Mouse (Mus musculus) liver, embryonic 14.5 days (tissue): Measurements from ENCODE around the gene Gm10271. TPM values are rescaled to one million over a fixed set of nuclear protein-coding genes. Genes with fewer than 3 reads are reported as not detected.

Experiments
- ATAC-seq: fragments of 200-750 bp; cut with Nextera tagmentation; 2 replicates; pipeline ENCODE4 v1.8.0; 2017; ENCODE audit warnings: moderate number of reproducible peaks, mild to moderate bottlenecking, moderate library complexity; ENCODE audit not compliant: insufficient read depth
- DNase-seq, 3 experiments: peaks; one replicate each; pipeline ENCODE4 v3.0.0-alpha.2; 2012 to 2013; ENCODE audit warnings: low read depth in 3 of 3, low spot score in 3 of 3
- H3K27ac ChIP-seq: fragments of 300-500 bp; sonication (generic); 2 replicates; pipeline ENCODE4 v1.5.1; 2014; ENCODE audit warnings: moderate library complexity, mild to moderate bottlenecking, control low read depth, inconsistent platforms
- H3K27me3 ChIP-seq: fragments of 300-500 bp; sonication (generic); 2 replicates; pipeline ENCODE4 v1.6.1; 2014; ENCODE audit warnings: mild to moderate bottlenecking, low read length, moderate library complexity; ENCODE audit not compliant: control insufficient read depth, insufficient read depth
- H3K36me3 ChIP-seq: fragments of 300-500 bp; sonication (generic); replicated peaks from 2 replicates; pipeline ENCODE4 v1.6.1; 2014; ENCODE audit warnings: low read depth; ENCODE audit not compliant: control insufficient read depth, insufficient read depth
- H3K4me1 ChIP-seq, 2 experiments: fragments of 200-500 bp in 1 of 2; fragments of 300-500 bp in 1 of 2; sonication (generic) in 1 of 2; replicated peaks; 2 replicates each; pipeline ENCODE4 v1.6.1; 2012 to 2014; ENCODE audit warnings: antibody characterized with exemption in 1 of 2, inconsistent platforms in 1 of 2, low read length in 1 of 2; ENCODE audit not compliant: control insufficient read depth in 2 of 2, insufficient read depth in 2 of 2
- H3K4me2 ChIP-seq: fragments of 300-500 bp; sonication (generic); 2 replicates; pipeline ENCODE4 v1.6.1; 2014; ENCODE audit warnings: low read depth, mild to moderate bottlenecking, control low read depth, moderate library complexity
- H3K4me3 ChIP-seq, 2 experiments: fragments of 200-500 bp in 1 of 2; fragments of 300-500 bp in 1 of 2; sonication (generic) in 1 of 2; 2 replicates each; pipeline ENCODE4 v1.5.1; 2012 to 2014; ENCODE audit warnings: low read depth in 2 of 2, low read length in 2 of 2, mild to moderate bottlenecking in 2 of 2, control low read depth in 1 of 2, inconsistent platforms in 1 of 2, moderate library complexity in 1 of 2; ENCODE audit not compliant: insufficient read depth in 1 of 2
- H3K9ac ChIP-seq: fragments of 300-500 bp; sonication (generic); replicated peaks from 2 replicates; pipeline ENCODE4 v1.6.1; 2014; ENCODE audit warnings: mild to moderate bottlenecking, control low read depth, moderate library complexity
- H3K9me3 ChIP-seq: fragments of 300-500 bp; sonication (generic); 2 replicates; pipeline ENCODE4 v1.6.1; 2016; ENCODE audit warnings: low read length, mixed read lengths; ENCODE audit not compliant: control insufficient read depth
- CTCF ChIP-seq: IDR thresholded peaks from 2 replicates; pipeline ENCODE4 v1.5.1; 2016; ENCODE audit warnings: antibody characterized with exemption, low read depth, control low read depth
- EP300 ChIP-seq: IDR thresholded peaks from 2 replicates; pipeline ENCODE4 v1.6.1; 2016; ENCODE audit warnings: antibody characterized with exemption, low read depth
- WGBS: fragments of 180-500 bp; shearing (Covaris S2); extraction: QIAGEN DNeasy Blood & Tissue Kit; methylation state at CpG from one replicate; pipeline ENCODE4 v1.1.7; 2014; ENCODE audit not compliant: insufficient replicate concordance; 5-methylcytosine and 5-hydroxymethylcytosine counted together
- polyA plus RNA-seq, 2 experiments: library from polyadenylated mRNA; depleted of rRNA in 1 of 2; stranded (reverse) in 1 of 2; unstranded in 1 of 2; fragments of >200 nt; fragmentation: Nextera tagmentation in 1 of 2; extraction: Ambion mirVana in 1 of 2; gene quantifications; 2 replicates each; pipeline versions ENCODE4 v1.2.1 to v1.2.3; 2012 to 2014

Gene Gm10271
- polyA plus RNA-seq, 2 experiments: not detected

GRCm38 (mm10) chr10:117011047-117011446, 38.6 kb upstream of the Gm10271 start:
- Histone ChIP-seq H3K4me1 (no peaks in the 10 kb centered on the region), H3K9ac (no peak overlapping the region), H3K27ac (no peak overlapping the region), H3K4me3 (no peak overlapping the region), H3K9me3 (no peaks in the 10 kb centered on the region), H3K36me3 (no peaks in the 10 kb centered on the region), H3K4me2 (no peak overlapping the region), H3K27me3 (no peaks in the 10 kb centered on the region)
- TF ChIP-seq EP300 (no peak), CTCF (no peak)
- no peak for ATAC-seq
- WGBS: 63% methylated on average over 8 of the region's 8 CpGs
- no peak for DNase-seq

DNA sequence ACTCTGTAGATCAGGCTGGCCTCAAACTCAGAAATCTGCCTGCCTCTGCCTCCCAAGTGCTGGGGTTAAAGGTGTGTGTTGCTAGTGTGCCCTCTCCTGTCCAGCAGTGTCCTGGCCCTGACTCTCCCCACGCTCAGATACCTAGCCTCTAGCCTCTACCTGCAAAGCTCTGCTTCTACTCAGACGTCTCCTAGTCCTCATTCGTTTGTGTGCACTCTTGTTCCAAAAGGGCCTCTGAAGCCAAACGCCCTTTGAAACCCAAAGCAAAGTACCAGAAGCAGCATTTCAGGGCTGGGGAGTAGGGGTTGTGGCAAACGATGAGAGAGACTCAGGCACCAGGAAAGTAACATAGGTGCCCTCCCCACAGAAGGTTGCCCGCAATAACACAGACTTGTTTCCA, 37.3 kb upstream of the Gm10271 start:
- H3K36me3 ChIP-seq: no peaks in the 10 kb centered on the region
- no peak overlapping the region for H3K4me2 ChIP-seq
- TF ChIP-seq EP300 (no peak), CTCF (no peak)
- DNase-seq (no peak), ATAC-seq (no peak)
- H3K27me3 ChIP-seq: no peaks in the 10 kb centered on the region
- no peak overlapping the region for H3K27ac ChIP-seq
- H3K4me3 ChIP-seq: no peak overlapping the region
- 62% methylated on average over 6 of the region's 6 CpGs for WGBS
- H3K9me3 ChIP-seq: no peaks in the 10 kb centered on the region
- no peaks in the 10 kb centered on the region for H3K4me1 ChIP-seq
- H3K9ac ChIP-seq: no peak overlapping the region

DNA sequence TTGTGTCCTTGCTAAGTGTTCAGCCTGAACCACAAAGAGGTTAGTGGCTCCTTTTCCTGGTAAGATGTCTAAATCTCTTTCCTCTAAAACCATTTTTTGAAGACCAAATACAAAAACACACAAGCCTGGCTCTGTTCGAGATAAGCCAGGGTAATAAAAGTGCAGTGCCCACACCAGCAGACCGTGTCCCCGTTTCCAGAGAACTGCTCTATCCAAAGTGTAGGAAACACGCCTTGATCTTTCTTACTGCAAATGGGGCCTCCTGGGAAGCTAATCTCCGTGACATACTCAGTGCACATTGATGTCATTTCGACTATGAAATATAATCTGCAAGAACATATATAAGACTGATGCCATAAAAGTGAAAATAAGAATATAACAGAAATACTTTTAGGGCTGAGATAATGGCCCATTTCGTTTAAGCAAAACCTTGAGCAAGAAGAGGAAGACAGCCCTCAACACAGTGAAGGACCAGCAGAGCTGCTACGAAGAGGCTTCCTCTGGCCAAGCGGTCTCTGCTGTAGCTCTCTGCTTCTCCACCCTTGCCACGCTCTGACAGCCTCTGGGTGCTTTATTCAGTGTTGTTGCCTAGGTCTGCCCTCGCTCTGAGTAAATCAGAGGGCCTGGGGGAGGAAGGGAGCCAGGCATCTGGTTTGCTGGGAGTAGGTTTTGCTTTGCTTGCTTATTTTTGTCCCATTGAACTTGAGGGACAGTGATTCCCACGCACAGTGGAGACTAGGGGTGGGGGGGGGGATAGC, 33.5 kb upstream of the Gm10271 start:
- TF ChIP-seq CTCF: no peak
- no peak for TF ChIP-seq EP300
- Histone ChIP-seq H3K4me3 (no peak overlapping the region), H3K4me1 (no peaks in the 10 kb centered on the region), H3K27ac (no peak overlapping the region), H3K9me3 (no peaks in the 10 kb centered on the region), H3K36me3 (no peaks in the 10 kb centered on the region), H3K27me3 (no peaks in the 10 kb centered on the region), H3K4me2 (no peak overlapping the region), H3K9ac (no peak overlapping the region)
- WGBS: 46% methylated on average over 12 of the region's 12 CpGs
- DNase-seq: no peak
- no peak for ATAC-seq

GRCm38 (mm10) chr10:117004695-117005094, 32.3 kb upstream of the Gm10271 start:
- DNase-seq (no peak), ATAC-seq (no peak)
- Histone ChIP-seq H3K27me3 (no peaks in the 10 kb centered on the region), H3K36me3 (no peaks in the 10 kb centered on the region), H3K4me1 (no peaks in the 10 kb centered on the region), H3K9me3 (no peaks in the 10 kb centered on the region), H3K4me3 (no peak overlapping the region), H3K9ac (no peak overlapping the region), H3K4me2 (no peak overlapping the region), H3K27ac (no peak overlapping the region)
- TF ChIP-seq CTCF: no peak
- no peak for TF ChIP-seq EP300
- WGBS: 87% methylated on average over 5 of the region's 5 CpGs

- WGBS: 58% methylated on average over 12 of the region's 12 CpGs
- H3K9me3 ChIP-seq: no peaks in the 10 kb centered on the region
- H3K4me1 ChIP-seq: no peaks in the 10 kb centered on the region
- H3K36me3 ChIP-seq: no peaks in the 10 kb centered on the region
- DNase-seq (no peak), ATAC-seq (no peak)
- no peak overlapping the region for H3K9ac ChIP-seq
- H3K4me3 ChIP-seq: no peak overlapping the region
- no peak overlapping the region for H3K27ac ChIP-seq
- H3K27me3 ChIP-seq: no peaks in the 10 kb centered on the region
- H3K4me2 ChIP-seq: no peak overlapping the region
- no peak for TF ChIP-seq CTCF
- no peak for TF ChIP-seq EP300
These were observed 28.6 kb upstream of the Gm10271 start for GRCm38 (mm10) chr10:117000975-117001374.
